Mouse (Mus musculus): Measurements from ENCODE around the gene Gm6657. TPM values are rescaled to one million over a fixed set of nuclear protein-coding genes. Genes with fewer than 3 reads are reported as not detected.

The Gm6657 gene
- total RNA-seq (2023): not detected

GRCm38 (mm10) chr12:78193942-78194341 lies at the start of gene Gm6657:
TSS of gene Gm6657 (plus strand) at chr12:78194242.

GRCm38 (mm10) chr12:78225707-78226518 lies 31.9 kb downstream of the Gm6657 start, which contains the start of gene Gphn:
TSS of gene Gphn (plus strand) at chr12:78226379.

Other genes with a start within 250 kb of the Gm6657 start
- gene Gphn, start 32.1 kb downstream of the Gm6657 start, total RNA-seq (2023): 12.4 TPM

Measured in CD4-positive naive resting alpha-beta T cell, adult 76 days (primary cell).